Mouse (Mus musculus): ENCODE results near the gene Fam198a. TPM values are rescaled to one million over a fixed set of nuclear protein-coding genes. Genes with fewer than 3 reads are reported as not detected.

The Fam198a gene
- polyA plus RNA-seq, 1 experiment = not detected

DNA sequence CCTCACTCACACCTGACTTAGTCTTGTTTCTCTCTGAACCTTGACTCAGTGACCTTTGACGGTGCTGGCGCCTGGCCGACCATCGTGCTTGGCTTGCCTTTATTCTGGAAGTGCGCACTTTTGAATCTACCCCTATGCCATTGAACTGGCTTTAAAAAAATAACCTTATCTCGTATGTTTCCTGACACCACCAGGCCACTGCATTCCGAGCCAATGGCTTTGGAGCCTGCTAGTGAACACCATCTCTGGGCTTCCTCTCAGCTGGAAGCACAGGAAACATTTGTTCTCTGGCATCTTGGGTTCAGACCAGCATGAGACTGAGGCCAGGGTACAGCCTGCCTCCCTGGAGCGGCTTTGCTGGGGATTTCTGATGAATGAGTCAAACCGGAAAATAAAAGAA, 72.0 kb downstream of the Fam198a start:
- Histone ChIP-seq H3K4me1 (ENCODE audit: control insufficient read depth, insufficient read depth, low read length) (no peaks in the 10 kb centered on the region), H3K27ac (ENCODE audit: control insufficient read depth, insufficient read depth, low read depth, low read length, poor library complexity) (no peak overlapping the region), H3K4me3 (replicated peaks; ENCODE audit: control insufficient read depth, low read depth, low read length) (no peak overlapping the region)
- whole genome bisulfite sequencing = 25% methylated on average over 9 of the region's 9 CpGs
- TF ChIP-seq CTCF (IDR thresholded peaks at IDR 0.05; ENCODE audit: control insufficient read depth, insufficient read depth, low read length) = no peak
- TF ChIP-seq POLR2A (IDR thresholded peaks at IDR 0.05; ENCODE audit: borderline replicate concordance, control insufficient read depth, low read depth, low read length) = no peak

DNA sequence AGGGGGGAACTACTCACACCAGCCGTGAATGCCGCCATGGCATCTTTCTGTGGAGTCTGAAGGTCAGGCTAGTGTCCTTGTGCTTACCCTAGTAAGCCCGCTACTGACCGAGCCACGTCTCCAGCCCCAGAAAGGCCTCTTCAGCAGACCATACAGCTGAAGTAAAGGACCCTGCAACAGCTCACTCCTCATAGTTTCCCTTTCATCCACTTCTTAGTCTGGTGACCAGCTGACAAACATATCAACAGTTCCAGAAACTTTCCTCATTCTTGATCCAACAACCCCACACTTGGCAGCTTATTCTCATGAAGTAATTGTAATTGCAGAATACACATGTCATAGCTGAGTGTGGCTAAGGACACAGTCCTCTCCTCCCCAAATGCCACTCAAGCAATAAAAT, 73.1 kb downstream of the Fam198a start:
- Histone ChIP-seq H3K4me3 (replicated peaks; ENCODE audit: control insufficient read depth, low read depth, low read length) (no peak overlapping the region), H3K27ac (ENCODE audit: control insufficient read depth, insufficient read depth, low read depth, low read length, poor library complexity) (no peak overlapping the region), H3K4me1 (ENCODE audit: control insufficient read depth, insufficient read depth, low read length) (no peaks in the 10 kb centered on the region)
- WGBS = 75% methylated on average over 5 of the region's 5 CpGs
- TF ChIP-seq CTCF (IDR thresholded peaks at IDR 0.05; ENCODE audit: control insufficient read depth, insufficient read depth, low read length) (no peak), POLR2A (IDR thresholded peaks at IDR 0.05; ENCODE audit: borderline replicate concordance, control insufficient read depth, low read depth, low read length) (no peak)

DNA sequence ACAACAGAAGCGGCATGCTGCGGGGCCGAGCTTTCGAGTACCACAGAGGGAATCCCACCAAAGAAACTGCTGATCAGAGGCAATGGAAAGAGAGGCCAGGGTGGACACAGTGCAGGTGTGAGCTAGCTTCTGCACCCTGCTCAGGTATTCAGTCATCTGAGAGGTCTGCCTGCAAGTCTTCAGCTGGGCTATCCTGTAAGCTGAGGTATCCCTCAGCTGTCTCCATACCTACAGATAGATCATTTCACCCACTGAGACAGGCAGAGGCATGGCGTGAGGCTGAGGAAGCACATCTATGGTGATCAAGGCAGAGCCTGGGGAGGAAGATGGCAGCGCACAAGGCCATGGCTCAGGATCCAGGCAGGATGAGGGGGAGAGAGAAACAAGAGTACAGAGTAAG, 73.6 kb downstream of the Fam198a start:
- TF ChIP-seq POLR2A (IDR thresholded peaks at IDR 0.05; ENCODE audit: borderline replicate concordance, control insufficient read depth, low read depth, low read length) (no peak), CTCF (IDR thresholded peaks at IDR 0.05; ENCODE audit: control insufficient read depth, insufficient read depth, low read length) (no peak)
- Histone ChIP-seq H3K4me3 (replicated peaks; ENCODE audit: control insufficient read depth, low read depth, low read length) (no peak overlapping the region), H3K4me1 (ENCODE audit: control insufficient read depth, insufficient read depth, low read length) (no peaks in the 10 kb centered on the region), H3K27ac (ENCODE audit: control insufficient read depth, insufficient read depth, low read depth, low read length, poor library complexity) (no peak overlapping the region)
- WGBS = 91% methylated on average over 6 of the region's 6 CpGs

DNA sequence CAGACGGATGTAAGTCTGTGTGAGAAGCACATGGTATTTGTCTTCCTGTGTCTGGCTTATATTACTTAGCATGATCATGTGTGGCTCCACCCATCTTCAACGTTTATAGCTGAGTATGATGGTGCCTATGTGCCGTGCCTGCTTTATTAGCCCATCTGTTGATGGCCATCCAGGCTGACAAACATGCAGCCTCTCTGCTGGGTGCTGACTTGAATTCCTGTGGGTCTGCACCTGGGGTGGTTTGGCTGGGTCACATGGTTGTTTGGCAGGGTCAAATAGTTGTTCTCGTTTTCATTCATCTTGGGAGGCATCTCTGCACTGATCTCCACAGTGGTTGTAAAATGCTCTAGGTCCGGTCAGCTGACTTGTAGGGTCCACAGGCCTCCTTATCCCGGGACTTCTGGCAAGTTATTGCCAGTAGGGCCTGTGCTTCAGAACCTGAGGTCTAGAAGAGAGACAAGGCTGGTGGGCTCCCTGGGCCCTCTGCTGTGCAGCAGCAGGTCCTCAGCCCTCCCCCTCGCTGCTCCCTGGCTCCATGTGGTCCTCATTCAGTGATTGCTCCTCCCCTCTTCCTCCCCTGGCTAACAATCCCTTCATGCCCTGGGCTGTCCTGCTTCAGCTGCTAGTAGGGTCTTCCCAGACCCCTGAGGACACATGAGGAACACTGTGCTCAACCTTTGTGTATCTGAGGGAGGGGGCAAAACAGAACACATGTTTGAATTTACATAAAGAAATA, 75.2 kb downstream of the Fam198a start:
- WGBS = 64% methylated on average over 7 of the region's 7 CpGs
- Histone ChIP-seq H3K4me1 (ENCODE audit: control insufficient read depth, insufficient read depth, low read length) (no peaks in the 10 kb centered on the region), H3K27ac (ENCODE audit: control insufficient read depth, insufficient read depth, low read depth, low read length, poor library complexity) (no peak overlapping the region), H3K4me3 (replicated peaks; ENCODE audit: control insufficient read depth, low read depth, low read length) (no peak overlapping the region)
- TF ChIP-seq POLR2A (IDR thresholded peaks at IDR 0.05; ENCODE audit: borderline replicate concordance, control insufficient read depth, low read depth, low read length) (no peak), CTCF (IDR thresholded peaks at IDR 0.05; ENCODE audit: control insufficient read depth, insufficient read depth, low read length) (no peak)

DNA sequence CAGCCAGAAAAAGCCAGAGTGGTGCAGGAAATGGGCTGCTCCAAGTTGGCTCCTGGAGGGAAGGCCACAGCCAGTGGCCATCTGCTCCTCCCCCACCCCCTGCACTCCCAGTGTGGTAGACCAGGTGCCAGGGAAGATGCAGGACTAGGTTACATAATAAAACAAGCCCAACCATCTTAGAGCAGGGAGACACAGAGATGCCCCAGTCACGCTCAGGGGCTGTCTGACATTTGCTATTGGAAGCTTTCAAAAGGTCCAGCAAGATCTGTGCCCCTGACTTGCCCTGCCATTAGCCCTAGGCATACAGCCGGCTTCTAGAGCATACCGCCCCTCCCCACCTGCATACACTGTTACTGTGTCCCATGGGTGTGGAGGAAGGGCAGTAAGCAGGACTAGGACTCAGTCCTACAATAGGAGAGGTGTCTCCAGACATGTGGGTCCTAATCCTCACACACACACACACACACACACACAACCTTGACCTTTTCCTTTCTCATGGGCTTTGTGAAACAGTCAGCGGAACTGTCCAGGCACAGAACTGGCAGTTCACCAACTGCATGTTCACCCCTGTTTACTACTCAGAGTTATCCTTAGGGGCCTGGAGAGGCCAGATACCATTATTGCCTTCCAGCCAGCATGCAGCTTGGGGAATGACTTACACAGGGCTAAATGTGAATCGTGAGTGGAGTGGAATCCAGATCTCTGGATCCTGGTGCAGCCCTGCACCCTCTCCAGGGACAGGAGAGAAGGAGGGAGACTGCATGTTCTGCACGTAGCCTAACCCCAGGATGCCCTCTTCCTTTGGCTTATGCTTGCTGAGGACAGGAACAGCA, 76.5 kb downstream of the Fam198a start:
- Histone ChIP-seq H3K27ac (ENCODE audit: control insufficient read depth, insufficient read depth, low read depth, low read length, poor library complexity) (no peak overlapping the region), H3K4me3 (replicated peaks; ENCODE audit: control insufficient read depth, low read depth, low read length) (no peak overlapping the region), H3K4me1 (ENCODE audit: control insufficient read depth, insufficient read depth, low read length) (no peaks in the 10 kb centered on the region)
- whole genome bisulfite sequencing = 78% methylated on average over 6 of the region's 6 CpGs
- TF ChIP-seq POLR2A (IDR thresholded peaks at IDR 0.05; ENCODE audit: borderline replicate concordance, control insufficient read depth, low read depth, low read length) = no peak
- TF ChIP-seq CTCF (IDR thresholded peaks at IDR 0.05; ENCODE audit: control insufficient read depth, insufficient read depth, low read length) = no peak

DNA sequence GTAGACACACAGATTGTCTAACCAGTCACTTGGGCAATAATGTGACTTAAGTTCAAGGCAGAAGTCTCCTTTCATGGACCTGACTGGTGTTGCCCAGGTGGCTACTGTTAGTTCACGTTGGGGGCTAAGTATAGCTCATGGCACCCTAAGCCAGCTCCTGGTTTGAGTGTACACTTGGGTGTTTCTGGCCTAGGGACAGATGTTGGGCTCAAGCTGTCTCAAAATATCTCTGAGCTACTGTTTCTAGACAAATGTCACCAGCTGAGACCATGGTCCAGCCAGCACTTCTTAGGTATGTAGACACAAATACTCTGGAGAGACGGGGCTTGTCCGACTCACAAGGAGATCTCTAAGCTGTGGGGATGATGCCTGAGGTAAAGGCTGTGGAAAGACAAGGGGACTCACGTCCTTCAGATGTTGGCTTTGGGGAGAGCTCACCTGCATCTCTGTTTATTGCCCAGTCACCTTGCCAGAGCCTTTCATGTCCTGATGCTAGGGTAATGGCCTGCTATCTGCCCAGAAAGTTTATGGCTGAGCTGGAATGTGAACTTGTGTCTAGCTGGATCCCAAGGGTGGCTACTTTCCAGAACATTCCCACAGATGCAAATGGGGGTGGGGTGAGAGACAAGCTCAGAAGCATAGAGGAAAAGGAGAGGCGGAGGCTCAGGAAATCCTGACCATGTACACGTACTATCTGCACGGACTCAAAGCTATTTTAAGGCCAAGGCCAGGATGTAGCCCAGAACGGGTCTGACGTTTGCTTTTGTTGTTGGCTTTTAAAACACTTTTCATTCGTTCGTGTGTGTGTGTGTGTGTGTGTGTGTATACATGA, 77.3 kb downstream of the Fam198a start:
- Histone ChIP-seq H3K4me1 (ENCODE audit: control insufficient read depth, insufficient read depth, low read length) (no peaks in the 10 kb centered on the region), H3K27ac (ENCODE audit: control insufficient read depth, insufficient read depth, low read depth, low read length, poor library complexity) (no peak overlapping the region), H3K4me3 (replicated peaks; ENCODE audit: control insufficient read depth, low read depth, low read length) (no peak overlapping the region)
- WGBS = 47% methylated on average over 11 of the region's 11 CpGs
- TF ChIP-seq POLR2A (IDR thresholded peaks at IDR 0.05; ENCODE audit: borderline replicate concordance, control insufficient read depth, low read depth, low read length) (no peak), CTCF (IDR thresholded peaks at IDR 0.05; ENCODE audit: control insufficient read depth, insufficient read depth, low read length) (no peak)

DNA sequence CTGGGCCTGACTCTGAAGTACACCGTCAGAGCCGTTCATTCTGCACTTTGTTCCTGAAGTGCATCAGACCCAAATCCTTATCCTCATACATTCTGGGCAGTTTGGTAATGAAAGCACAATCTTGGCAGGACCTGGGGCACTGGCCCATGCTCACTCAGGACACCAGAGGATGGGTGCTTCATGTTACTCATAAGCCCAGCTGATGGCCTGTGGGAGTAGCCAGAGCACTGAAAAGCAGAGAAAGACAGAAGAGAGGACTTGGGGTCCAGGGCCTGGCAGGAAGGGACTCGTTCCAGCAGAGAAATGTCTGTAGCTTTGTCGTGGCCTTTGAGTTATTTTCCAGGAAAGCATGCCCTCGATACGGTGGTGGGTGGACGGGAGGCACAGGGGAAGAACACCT, 79.0 kb downstream of the Fam198a start:
- no peak for TF ChIP-seq POLR2A (IDR thresholded peaks at IDR 0.05; ENCODE audit: borderline replicate concordance, control insufficient read depth, low read depth, low read length)
- no peak overlapping the region for H3K27ac ChIP-seq (ENCODE audit: control insufficient read depth, insufficient read depth, low read depth, low read length, poor library complexity)
- 81% methylated on average over 7 of the region's 7 CpGs for WGBS
- no peaks in the 10 kb centered on the region for H3K4me1 ChIP-seq (ENCODE audit: control insufficient read depth, insufficient read depth, low read length)
- no peak overlapping the region for H3K4me3 ChIP-seq (replicated peaks; ENCODE audit: control insufficient read depth, low read depth, low read length)

Other genes starting within 250 kb of the Fam198a start
- gene Sec22c, start 245.5 kb upstream of the Fam198a start, polyA plus RNA-seq (2011; ENCODE audit: insufficient read depth, insufficient read length, low replicate concordance, missing spikeins) = 4.5 and 8.3 TPM in 2 replicates
- 39.6 and 72.1 TPM in 2 replicates for gene Ss18l2, start 240.7 kb upstream of the Fam198a start, polyA plus RNA-seq (2011; ENCODE audit: insufficient read depth, insufficient read length, low replicate concordance, missing spikeins)
- 41.4 and 50.9 TPM in 2 replicates for gene Nktr, start 231.8 kb upstream of the Fam198a start, polyA plus RNA-seq (2011; ENCODE audit: insufficient read depth, insufficient read length, low replicate concordance, missing spikeins)
- 2.0 and 3.0 TPM in 2 replicates for gene Zfp651, start 191.7 kb upstream of the Fam198a start, polyA plus RNA-seq (2011; ENCODE audit: insufficient read depth, insufficient read length, low replicate concordance, missing spikeins)
- gene Klhl40, start 173.4 kb upstream of the Fam198a start, polyA plus RNA-seq (2011; ENCODE audit: insufficient read depth, insufficient read length, low replicate concordance, missing spikeins) = 0.62 and 1.1 TPM in 2 replicates
- not detected in 2 replicates for gene Hhatl, start 158.5 kb upstream of the Fam198a start, polyA plus RNA-seq (2011; ENCODE audit: insufficient read depth, insufficient read length, low replicate concordance, missing spikeins)
- gene Ccdc13, start 111.5 kb upstream of the Fam198a start, polyA plus RNA-seq (2011; ENCODE audit: insufficient read depth, insufficient read length, low replicate concordance, missing spikeins) = not detected in 2 replicates
- gene Higd1a, start 92.6 kb upstream of the Fam198a start, polyA plus RNA-seq (2011; ENCODE audit: insufficient read depth, insufficient read length, low replicate concordance, missing spikeins) = 52.3 and 68.9 TPM in 2 replicates
- gene Ackr2, start 52.6 kb upstream of the Fam198a start, polyA plus RNA-seq (2011; ENCODE audit: insufficient read depth, insufficient read length, low replicate concordance, missing spikeins) = not detected in 2 replicates
- 0.77 TPM in 1 of 2 replicates, not detected in the other for gene Cyp8b1, start 34.7 kb upstream of the Fam198a start, polyA plus RNA-seq (2011; ENCODE audit: insufficient read depth, insufficient read length, low replicate concordance, missing spikeins)
- gene Pomgnt2, start 46.1 kb downstream of the Fam198a start, polyA plus RNA-seq (2011; ENCODE audit: insufficient read depth, insufficient read length, low replicate concordance, missing spikeins) = 0.90 and 3.0 TPM in 2 replicates
- gene Snrk, start 166.3 kb downstream of the Fam198a start, polyA plus RNA-seq (2011; ENCODE audit: insufficient read depth, insufficient read length, low replicate concordance, missing spikeins) = 19.1 and 36.8 TPM in 2 replicates